8 mouse cellular contexts compared by ENCODE assay signal in the genomic region with DNA sequence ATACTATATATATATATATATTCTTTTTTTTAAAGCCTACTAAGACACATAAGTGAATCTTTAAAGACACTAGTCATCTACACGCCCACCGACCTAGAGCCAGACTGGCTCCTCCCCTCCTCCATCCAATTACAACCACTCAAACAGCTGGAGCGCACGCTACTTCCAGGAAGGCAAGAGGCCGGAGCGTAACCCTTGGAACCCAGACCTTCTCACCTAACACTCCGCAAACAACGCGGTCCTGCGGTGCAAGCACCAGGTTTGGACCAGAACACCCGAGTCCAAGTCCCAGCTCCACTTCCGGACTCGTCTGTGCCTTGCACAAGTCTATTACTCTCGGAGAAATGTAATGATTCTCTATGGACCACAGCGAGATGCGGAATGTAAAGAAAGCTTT. TPM values are rescaled to one million over a fixed set of nuclear protein-coding genes. Genes with fewer than 3 reads are reported as not detected.
DNase-seq lines count a peak whose midpoint lies in the region; ATAC-seq and TF ChIP-seq lines count a peak whose summit lies in the region.

No protein-coding gene starts in this region.

- peaks cover 74% of the 10 kb centered on the region for H3K79me3 ChIP-seq in C2C12 (ENCODE audit: low read depth)

- peaks cover 3% of the 10 kb centered on the region for H3K36me3 ChIP-seq in C2C12 (ENCODE audit: control insufficient read depth, insufficient read depth)
- H3K36me3 ChIP-seq in heart, embryonic 11.5 days (ENCODE audit: control insufficient read depth, insufficient read depth, low read length): no peaks in the 10 kb centered on the region
- no peaks in the 10 kb centered on the region for H3K36me3 ChIP-seq in kidney, postnatal 0 days (ENCODE audit: insufficient read depth, low read length)
- H3K36me3 ChIP-seq in macrophage (ENCODE audit: inconsistent target): no peaks in the 10 kb centered on the region

- TF ChIP-seq CTCF in C2C12 (IDR thresholded peaks at IDR 0.05; ENCODE audit: control insufficient read depth, insufficient read depth, insufficient read length): no peak
- TF ChIP-seq CTCF in kidney, postnatal 0 days (IDR thresholded peaks at IDR 0.05; ENCODE audit: low read depth): no peak

- WGBS in heart, embryonic 11.5 days (ENCODE audit: insufficient replicate concordance): under 1% methylated on average over 16 of the region's 16 CpGs
- under 1% methylated on average over 16 of the region's 16 CpGs for WGBS in kidney, postnatal 0 days
- WGBS in macrophage (ENCODE audit: missing documents): 2% methylated on average over 16 of the region's 16 CpGs

- peak; percentile 84 for DNase-seq in embryo, embryonic 10 days (ENCODE audit: low spot score)
- no peak for DNase-seq in embryo, embryonic 9.5 days (ENCODE audit: extremely low spot score)
- DNase-seq in c-Kit-positive CD71-positive TER-119-positive erythroid progenitor cells, embryonic 14.5 days (ENCODE audit: low spot score): peak; percentile 57
- DNase-seq in kidney, postnatal 0 days (ENCODE audit: low spot score): peak; percentile 72
- no peak for DNase-seq in right cerebral cortex, postnatal 36 days (ENCODE audit: low spot score in 2 of 2)

- peak overlapping the region; percentile 91 for H3ac ChIP-seq in C2C12 (ENCODE audit: control insufficient read depth, insufficient read length, low read depth)

- no peaks in the 10 kb centered on the region for H3K9me3 ChIP-seq in heart, embryonic 11.5 days (replicated peaks; ENCODE audit: control insufficient read depth, low read length)
- no peaks in the 10 kb centered on the region for H3K9me3 ChIP-seq in kidney, postnatal 0 days (replicated peaks; ENCODE audit: low read length)

- peaks cover 9% of the 10 kb centered on the region; the same call in 1 of the 2 replicates for H3K4me1 ChIP-seq in heart, embryonic 11.5 days (ENCODE audit: control insufficient read depth, insufficient read depth, low read length)
- 0 out of 2 replicates have a peak, but pooled peaks cover 3% of the 10 kb centered on the region for H3K4me1 ChIP-seq in kidney, postnatal 0 days (replicated peaks; ENCODE audit: insufficient read depth, low read length)

- no peaks in the 10 kb centered on the region for H3K27me3 ChIP-seq in C2C12 (ENCODE audit: control insufficient read depth, insufficient read depth, insufficient read length)
- H3K27me3 ChIP-seq in heart, embryonic 11.5 days (ENCODE audit: control insufficient read depth, insufficient read depth, low read length): no peaks in the 10 kb centered on the region; the same call in 1 of the 2 replicates
- no peaks in the 10 kb centered on the region for H3K27me3 ChIP-seq in kidney, postnatal 0 days (ENCODE audit: insufficient read depth, low read length)

- ATAC-seq in heart, embryonic 11.5 days (replicated peaks; ENCODE audit: insufficient number of reproducible peaks, low FRiP score, low TSS enrichment): no peak
- no peak; the same call in 1 of the 2 replicates for ATAC-seq in kidney, postnatal 0 days (replicated peaks; ENCODE audit: low FRiP score, low read depth)

- peak overlapping the region; percentile 87; the same call in 1 of the 2 replicates for H3K9ac ChIP-seq in heart, embryonic 11.5 days (ENCODE audit: low read depth, low read length)
- H3K9ac ChIP-seq in kidney, postnatal 0 days (ENCODE audit: low read depth, low read length): peak overlapping the region; percentile 69

- H3K4me3 ChIP-seq in C2C12 (ENCODE audit: insufficient read depth, poor library complexity, severe bottlenecking) (peak overlapping the region; percentile 82), macrophage (ENCODE audit: inconsistent target) (peak overlapping the region; percentile 84)
- peak overlapping the region; percentile 82 for H3K4me3 ChIP-seq in heart, embryonic 11.5 days (ENCODE audit: low read depth, low read length)
- peak overlapping the region; percentile 86 for H3K4me3 ChIP-seq in kidney, postnatal 0 days (replicated peaks; ENCODE audit: low read depth, low read length)

- peaks cover 95% of the 10 kb centered on the region for H3K79me2 ChIP-seq in C2C12 (ENCODE audit: control insufficient read depth, insufficient read depth)
- peaks cover 84% of the 10 kb centered on the region for H3K79me2 ChIP-seq in macrophage (ENCODE audit: inconsistent target)

- peak overlapping the region; percentile 95 for H3K4me2 ChIP-seq in heart, embryonic 11.5 days
- H3K4me2 ChIP-seq in kidney, postnatal 0 days (ENCODE audit: low read length): peak overlapping the region; percentile 74

- peak overlapping the region; percentile 77 for H3K27ac ChIP-seq in heart, embryonic 11.5 days (ENCODE audit: low read depth, low read length)
- peak overlapping the region; percentile 95 for H3K27ac ChIP-seq in kidney, postnatal 0 days
- H3K27ac ChIP-seq in macrophage: peak overlapping the region; percentile 60

TF ChIP-seq in C2C12, 6 proteins besides CTCF, POLR2A, EP300 and RAD21:
- no peak for TF ChIP-seq CEBPB (IDR thresholded peaks at IDR 0.05; ENCODE audit: low read depth)

RNA-seq across cellular contexts. Expression of a gene that starts 0.5 kb away (rescaled TPM):
- polyA plus RNA-seq in C2C12 (2012; fragmentation: generic; extraction: Trizol) (21.9 TPM), macrophage (2018) (20.9 to 26.5 TPM (median 24.4 TPM) in 3 replicates)
- polyA plus RNA-seq in heart, embryonic 11.5 days (2014; fragmentation: Nextera tagmentation; extraction: Ambion mirVana): 24.8 and 26.9 TPM in 2 replicates
- 23.3 and 26.1 TPM in 2 replicates for polyA plus RNA-seq in kidney, postnatal 0 days (2015; fragmentation: Nextera tagmentation; extraction: Ambion mirVana)
- 100 to 1,000 TPM in 18 of 26 experiments, 10 to 100 TPM in 8; 42.8 to 286 (median 150) TPM for total RNA-seq in macrophage (2018; cell fraction: chromatin; rRNA removed)
- total RNA-seq in macrophage (2018; cell fraction: cytosol; rRNA removed): 10 to 100 TPM; 14.3 to 42.5 (median 23.2) TPM
- 100 to 1,000 TPM in 3 of 26 experiments, 10 to 100 TPM in 23; 19.8 to 113 (median 68.3) TPM for total RNA-seq in macrophage (2018; cell fraction: nucleus; rRNA removed)

RNA-seq across cellular contexts. Expression of a gene that starts 1.1 kb away (rescaled TPM):
- polyA plus RNA-seq in C2C12 (2012; fragmentation: generic; extraction: Trizol): 73.0 TPM
- polyA plus RNA-seq in heart, embryonic 11.5 days (2014; fragmentation: Nextera tagmentation; extraction: Ambion mirVana): 9.7 and 10.2 TPM in 2 replicates
- polyA plus RNA-seq in kidney, postnatal 0 days (2015; fragmentation: Nextera tagmentation; extraction: Ambion mirVana): 31.8 and 36.6 TPM in 2 replicates
- 10 to 100 TPM in 20 of 26 experiments, 1 to 10 TPM in 6; 6.1 to 34.9 (median 17.0) TPM for total RNA-seq in macrophage (2018; cell fraction: chromatin; rRNA removed)
- total RNA-seq in macrophage (2018; cell fraction: cytosol; rRNA removed): 10 to 100 TPM; 18.4 to 53.6 (median 41.3) TPM
- total RNA-seq in macrophage (2018; cell fraction: nucleus; rRNA removed): 10 to 100 TPM in 24 of 26 experiments, 1 to 10 TPM in 2; 7.9 to 43.0 (median 21.4) TPM
- polyA plus RNA-seq in macrophage (2018): 25.8 to 42.9 TPM (median 41.2 TPM) in 3 replicates

RNA-seq across cellular contexts. Expression of a gene that starts 47.1 kb away (rescaled TPM):
- polyA plus RNA-seq in C2C12 (2012; fragmentation: generic; extraction: Trizol) (104 TPM), macrophage (2018) (17.4 to 32.6 TPM (median 29.9 TPM) in 3 replicates)
- 49.5 and 49.6 TPM in 2 replicates for polyA plus RNA-seq in heart, embryonic 11.5 days (2014; fragmentation: Nextera tagmentation; extraction: Ambion mirVana)
- polyA plus RNA-seq in kidney, postnatal 0 days (2015; fragmentation: Nextera tagmentation; extraction: Ambion mirVana): 70.0 and 73.4 TPM in 2 replicates
- 10 to 100 TPM; 30.4 to 96.2 (median 73.6) TPM for total RNA-seq in macrophage (2018; cell fraction: chromatin; rRNA removed)
- total RNA-seq in macrophage (2018; cell fraction: cytosol; rRNA removed): 10 to 100 TPM; 20.2 to 31.1 (median 25.7) TPM
- 10 to 100 TPM; 27.2 to 91.0 (median 47.7) TPM for total RNA-seq in macrophage (2018; cell fraction: nucleus; rRNA removed)

RNA-seq across cellular contexts. Expression of a gene that starts 47.2 kb away (rescaled TPM):
- polyA plus RNA-seq in C2C12 (2012; fragmentation: generic; extraction: Trizol) (46.5 TPM), macrophage (2018) (15.3 to 37.7 TPM (median 36.0 TPM) in 3 replicates)
- 50.6 and 54.8 TPM in 2 replicates for polyA plus RNA-seq in heart, embryonic 11.5 days (2014; fragmentation: Nextera tagmentation; extraction: Ambion mirVana)
- 69.3 and 70.2 TPM in 2 replicates for polyA plus RNA-seq in kidney, postnatal 0 days (2015; fragmentation: Nextera tagmentation; extraction: Ambion mirVana)
- 10 to 100 TPM in 19 of 26 experiments, 1 to 10 TPM in 7; 3.9 to 35.7 (median 16.0) TPM for total RNA-seq in macrophage (2018; cell fraction: chromatin; rRNA removed)
- total RNA-seq in macrophage (2018; cell fraction: cytosol; rRNA removed): 10 to 100 TPM; 10.2 to 27.9 (median 20.5) TPM
- 10 to 100 TPM in 17 of 26 experiments, 1 to 10 TPM in 9; 5.3 to 35.8 (median 13.5) TPM for total RNA-seq in macrophage (2018; cell fraction: nucleus; rRNA removed)

RNA-seq across cellular contexts. Expression of a gene that starts 55.4 kb away (rescaled TPM):
- 0.15 TPM for polyA plus RNA-seq in C2C12 (2012; fragmentation: generic; extraction: Trizol)
- not detected in 2 replicates for polyA plus RNA-seq in heart, embryonic 11.5 days (2014; fragmentation: Nextera tagmentation; extraction: Ambion mirVana)
- 0.11 and 0.13 TPM in 2 replicates for polyA plus RNA-seq in kidney, postnatal 0 days (2015; fragmentation: Nextera tagmentation; extraction: Ambion mirVana)
- total RNA-seq in macrophage (2018; cell fraction: chromatin; rRNA removed): under 1 TPM in 3 of 26 experiments, not detected in 23; 0.54 to 0.71 (median 0.68) TPM
- not detected for total RNA-seq in macrophage (2018; cell fraction: cytosol; rRNA removed)
- total RNA-seq in macrophage (2018; cell fraction: nucleus; rRNA removed): under 1 TPM in 1 of 26 experiments, not detected in 25; 0.46 TPM
- not detected in 3 replicates for polyA plus RNA-seq in macrophage (2018)

Comparison
In these comparisons a context has a peak if more than half of its experiments do, and no peak if none do; other contexts are left out.
1. DNase-seq: peak in embryo, embryonic 10 days (single experiment), c-Kit-positive CD71-positive TER-119-positive erythroid progenitor cells, embryonic 14.5 days (single experiment) and kidney, postnatal 0 days (single experiment); none in embryo, embryonic 9.5 days (single experiment) and right cerebral cortex, postnatal 36 days (0 of 2).
2. Peak in every context shown above with its lines, with median percentiles within 50 percentile points of each other: H3K4me3 ChIP-seq and H3K27ac ChIP-seq.